Mouse (Mus musculus): ENCODE measurements at regions not wholly inside any gene's neighbourhood (a gene's known extent, or its start where the extent isn't known, plus 50 kb on each side); places are given as distances from the start of the nearest gene placed in this dataset.

GRCm38 (mm10) chr8:76823456-76823855 lies 75.8 kb upstream of the Nr3c2 start:
- TF ChIP-seq CTCF (IDR thresholded peaks at IDR 0.05) (no peak), EP300 (IDR thresholded peaks at IDR 0.05; ENCODE audit: insufficient read depth, low read depth, low read length) (no peak), POLR2A (IDR thresholded peaks at IDR 0.05; ENCODE audit: insufficient read depth, low read depth, low read length) (no peak)
